Mouse (Mus musculus) lung, postnatal 10 days (tissue): ENCODE measurements around the gene Ndufv1.
"Not testable (repeated sequence)": the region's sequence is repeated elsewhere in the genome, so short reads cannot be mapped to it uniquely, and the experiment has no call there.

Experiments
- DNase-seq: peaks from one replicate; pipeline ENCODE4 v3.0.0; 2021

Gene Ndufv1

DNA sequence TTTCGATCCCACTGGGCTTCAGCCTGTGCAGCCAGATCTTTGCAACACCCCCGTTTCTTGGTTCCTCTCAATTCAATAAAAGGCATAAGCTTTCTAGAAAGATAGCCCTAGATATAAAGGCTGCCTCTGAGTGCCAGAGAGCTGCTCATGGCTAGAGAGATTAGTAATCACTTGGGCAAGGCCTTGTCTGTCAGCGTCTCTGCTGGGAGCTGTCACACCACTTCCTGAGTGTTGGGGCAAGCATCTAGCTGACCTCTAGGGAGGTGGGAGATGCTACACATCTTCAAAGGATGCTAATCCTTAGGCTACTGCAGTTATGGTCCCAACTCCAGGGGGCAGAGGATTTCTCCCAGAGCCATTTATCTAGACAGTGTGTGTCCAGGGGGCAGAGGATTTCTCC, 45.3 kb downstream of the Ndufv1 start:
- no peak for DNase-seq

DNA sequence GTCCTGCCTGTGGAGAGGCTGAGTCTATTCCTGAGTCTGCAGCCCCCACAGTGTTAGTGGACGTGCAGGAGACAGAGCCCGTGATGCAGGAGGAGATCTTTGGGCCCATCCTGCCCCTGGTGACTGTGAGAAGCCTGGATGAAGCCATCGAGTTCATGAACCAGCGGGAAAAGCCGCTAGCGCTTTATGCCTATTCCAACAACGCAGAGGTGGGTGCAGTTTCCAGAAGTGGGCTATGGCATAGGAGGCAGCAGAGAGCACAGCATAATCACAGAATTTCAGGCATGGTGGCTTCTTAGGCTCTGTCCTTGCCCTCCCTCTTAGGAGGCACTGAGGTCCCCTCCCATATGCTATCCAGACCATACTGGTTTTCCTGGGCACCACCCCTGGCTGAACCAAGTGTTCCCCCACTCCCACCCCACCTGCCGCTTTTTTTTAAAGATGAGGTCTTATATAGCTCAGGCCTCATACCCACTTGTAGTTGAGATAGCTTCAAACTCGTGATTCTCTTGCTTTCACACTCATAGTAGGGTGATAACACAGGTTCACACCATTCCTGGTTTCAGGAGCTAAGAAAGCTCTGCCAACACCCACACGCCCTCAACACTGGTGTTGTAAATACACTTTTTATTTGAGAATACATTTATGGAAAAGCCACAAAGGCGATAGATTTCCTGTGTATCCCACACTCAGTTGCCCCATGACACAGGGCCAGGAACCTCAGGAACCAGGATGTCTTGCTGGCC, 46.1 kb downstream of the Ndufv1 start:
- DNase-seq = no peak

DNA sequence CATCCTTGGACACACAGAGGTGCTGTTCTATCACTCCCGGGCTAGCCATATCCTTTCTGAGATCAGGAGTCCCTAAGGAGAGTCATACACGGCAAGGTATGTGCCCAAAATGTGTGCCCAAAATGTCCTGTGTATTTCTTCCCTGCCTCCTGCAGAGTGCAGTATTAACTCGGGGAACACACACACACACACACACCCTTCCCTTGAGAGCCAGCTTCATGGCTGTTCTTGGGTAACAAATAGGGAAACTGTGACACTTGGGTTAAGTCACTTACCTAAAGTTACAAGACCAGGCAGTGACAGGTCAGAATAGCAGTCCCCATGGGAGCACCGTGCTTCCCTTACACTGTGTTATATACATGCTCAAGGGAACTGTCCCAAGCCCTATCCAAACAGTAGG, 48.6 kb downstream of the Ndufv1 start:
- no peak for DNase-seq

DNA sequence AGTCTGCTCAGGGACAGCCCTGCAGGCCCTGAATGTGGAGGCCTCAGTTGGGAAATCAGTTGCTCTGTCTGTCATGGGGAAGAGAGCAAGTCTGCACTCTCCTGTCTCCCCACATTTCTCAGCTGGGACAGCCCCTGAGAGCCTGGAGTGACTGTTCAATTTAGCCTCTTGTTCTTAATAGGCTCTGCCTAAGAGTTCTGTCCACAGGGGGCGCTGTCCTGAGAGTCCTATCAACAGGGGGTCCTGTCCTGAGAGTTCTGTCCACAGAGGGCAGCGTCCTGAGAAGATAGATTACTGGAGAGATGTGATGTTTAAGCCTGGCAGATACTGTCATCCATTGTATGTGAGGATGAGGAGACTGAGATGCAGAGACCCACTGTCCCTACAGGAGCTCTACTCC, 50.1 kb downstream of the Ndufv1 start:
- peak; percentile 77 for DNase-seq

DNA sequence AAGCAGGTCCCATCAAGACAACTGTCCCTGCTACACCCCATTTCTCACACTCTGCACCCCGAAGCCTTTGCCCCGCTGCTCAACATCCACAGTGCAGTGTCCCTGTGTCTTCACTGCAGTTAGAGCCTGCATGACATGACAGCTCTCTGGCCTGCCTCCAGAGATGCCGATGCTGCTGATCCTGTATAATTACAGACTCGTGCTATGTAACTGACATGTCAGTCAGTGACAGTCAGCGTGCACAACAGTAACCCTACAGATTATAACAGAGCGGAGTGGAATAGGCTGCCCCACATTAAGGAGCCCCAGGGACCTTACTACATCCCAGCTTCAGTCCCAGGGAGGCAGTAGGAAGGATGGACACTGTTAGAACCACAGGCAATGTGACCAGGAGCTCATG, 50.8 kb downstream of the Ndufv1 start:
- not testable (repeated sequence) for DNase-seq

DNA sequence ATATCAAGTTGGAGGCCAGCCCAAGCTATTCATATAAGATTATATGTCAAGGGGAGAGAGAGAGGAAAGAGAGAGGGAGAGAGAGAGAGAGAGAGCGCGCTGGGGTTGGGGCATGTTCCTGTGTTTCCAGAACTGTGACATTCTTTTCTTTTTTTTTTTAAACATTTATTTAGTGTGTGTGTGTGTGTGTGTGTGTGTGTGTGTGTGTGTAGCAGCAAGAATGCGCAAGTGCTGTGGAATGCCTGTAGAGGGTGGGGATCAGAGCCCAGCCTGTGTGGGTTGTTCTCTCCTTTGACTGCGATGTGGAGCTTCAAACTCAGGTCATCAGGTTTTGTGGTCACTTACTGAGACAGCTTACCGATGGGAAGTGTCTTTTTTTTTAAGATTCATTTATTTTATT, 52.4 kb downstream of the Ndufv1 start:
- DNase-seq = peak; percentile 52

DNA sequence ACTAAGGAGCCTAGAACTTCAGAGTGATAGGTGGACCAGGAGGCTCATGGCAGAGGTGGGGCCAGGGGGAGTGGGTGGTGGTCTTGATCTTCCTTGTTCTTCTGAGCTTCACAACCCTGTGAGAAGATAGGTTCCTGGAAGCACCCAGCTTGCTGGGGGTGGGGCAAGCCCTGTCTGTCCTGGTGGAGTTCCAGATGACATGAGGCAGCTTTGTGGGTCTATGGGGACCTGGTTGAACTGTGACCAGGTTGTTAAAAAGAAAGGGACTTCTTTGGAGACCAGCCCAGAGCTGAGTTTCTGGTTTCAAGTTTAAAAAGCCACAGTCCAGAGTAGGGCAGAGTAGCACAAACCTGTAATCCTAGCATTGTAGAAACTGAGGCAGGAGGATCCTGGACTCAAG, 53.6 kb downstream of the Ndufv1 start:
- no peak for DNase-seq

DNA sequence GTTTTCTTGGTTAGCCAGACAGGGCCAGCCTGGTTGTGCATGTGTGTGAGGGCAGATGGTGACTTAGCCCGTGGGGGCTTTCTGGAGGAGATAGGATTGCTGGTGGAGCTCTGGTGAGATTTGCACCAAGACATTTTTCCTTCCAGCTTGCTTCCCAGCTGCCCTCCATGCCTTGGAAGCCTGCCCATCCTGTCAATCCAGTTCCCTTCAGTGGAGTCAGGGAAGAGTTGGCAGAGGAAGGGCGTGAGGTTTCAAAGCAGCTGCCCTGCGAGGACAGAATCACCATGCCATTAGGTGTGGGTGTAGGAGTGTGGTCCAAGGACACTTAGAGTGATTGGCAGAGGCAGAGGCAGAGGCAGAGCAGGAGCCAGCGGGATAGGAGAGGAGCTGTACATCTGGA, 54.1 kb downstream of the Ndufv1 start, which contains the start of gene Aldh3b3:
Gene Aldh3b3, plus strand, starts transcription at position 176 of the 400 bp plus-strand sequence.
- peak; percentile 36 for DNase-seq
